Mouse (Mus musculus) liver, embryonic 14.5 days (tissue): Measurements from ENCODE around the gene Anp32b.

Source experiments
- CTCF ChIP-seq: IDR thresholded peaks from 2 replicates; pipeline ENCODE4 v1.5.1; 2016; ENCODE audit warnings: antibody characterized with exemption, low read depth, control low read depth
- EP300 ChIP-seq: IDR thresholded peaks from 2 replicates; pipeline ENCODE4 v1.6.1; 2016; ENCODE audit warnings: antibody characterized with exemption, low read depth

- TF ChIP-seq CTCF, result no peak
- TF ChIP-seq EP300, result peak; percentile 98
Observed at GRCm38 (mm10) chr4:46410677-46411076, 40.0 kb upstream of the Anp32b start.
